Mouse (Mus musculus) brain, embryonic 18.5 days (tissue): ENCODE results near the gene Chd4.
A peak's percentile ranks its signal among the peaks of the same experiment; 100 is the strongest.

ENCODE experiments used
- DNase-seq: peaks from one replicate; pipeline ENCODE4 v3.0.0-alpha.2; 2012; ENCODE audit warnings: low read depth, low spot score

The Chd4 gene

GRCm38 (mm10) chr6:125139747-125140146, 44.0 kb downstream of the Chd4 start:
- no peak for DNase-seq

GRCm38 (mm10) chr6:125142436-125142835, 46.7 kb downstream of the Chd4 start:
- DNase-seq = no peak

DNA sequence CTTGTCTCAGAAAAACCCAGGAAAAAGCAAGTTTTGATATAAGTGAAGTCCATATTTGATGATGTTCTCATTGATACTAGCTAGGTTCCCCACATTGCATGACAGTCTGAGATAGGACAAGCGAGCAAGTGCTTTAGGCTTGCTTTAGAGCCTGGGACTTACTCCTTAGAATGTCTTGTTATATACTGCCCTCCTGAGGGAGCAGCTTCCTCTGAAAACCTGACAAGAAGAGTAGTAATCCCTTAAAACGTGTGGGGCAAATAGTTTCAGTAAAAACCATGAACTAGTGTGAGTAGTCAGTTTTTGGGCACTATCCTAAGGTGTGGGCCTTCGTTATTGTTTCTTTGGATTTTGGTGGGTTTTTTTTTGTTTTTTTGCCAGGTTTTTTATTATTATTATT, 47.3 kb downstream of the Chd4 start:
- DNase-seq = no peak

GRCm38 (mm10) chr6:125143904-125144303, 48.1 kb downstream of the Chd4 start:
- no peak for DNase-seq

- peak; percentile 84 for DNase-seq
Measured at GRCm38 (mm10) chr6:125145001-125145400, 49.2 kb downstream of the Chd4 start, which contains the start of gene Iffo1. Gene Iffo1 (plus strand): TSS chr6:125145241.

- no peak for DNase-seq
Measured at GRCm38 (mm10) chr6:125145479-125145951, 49.7 kb downstream of the Chd4 start.

GRCm38 (mm10) chr6:125146148-125146547, 50.4 kb downstream of the Chd4 start:
- no peak for DNase-seq

GRCm38 (mm10) chr6:125146797-125147196, 51.0 kb downstream of the Chd4 start:
- DNase-seq = no peak

GRCm38 (mm10) chr6:125147329-125147728, 51.5 kb downstream of the Chd4 start:
- DNase-seq = no peak

DNA sequence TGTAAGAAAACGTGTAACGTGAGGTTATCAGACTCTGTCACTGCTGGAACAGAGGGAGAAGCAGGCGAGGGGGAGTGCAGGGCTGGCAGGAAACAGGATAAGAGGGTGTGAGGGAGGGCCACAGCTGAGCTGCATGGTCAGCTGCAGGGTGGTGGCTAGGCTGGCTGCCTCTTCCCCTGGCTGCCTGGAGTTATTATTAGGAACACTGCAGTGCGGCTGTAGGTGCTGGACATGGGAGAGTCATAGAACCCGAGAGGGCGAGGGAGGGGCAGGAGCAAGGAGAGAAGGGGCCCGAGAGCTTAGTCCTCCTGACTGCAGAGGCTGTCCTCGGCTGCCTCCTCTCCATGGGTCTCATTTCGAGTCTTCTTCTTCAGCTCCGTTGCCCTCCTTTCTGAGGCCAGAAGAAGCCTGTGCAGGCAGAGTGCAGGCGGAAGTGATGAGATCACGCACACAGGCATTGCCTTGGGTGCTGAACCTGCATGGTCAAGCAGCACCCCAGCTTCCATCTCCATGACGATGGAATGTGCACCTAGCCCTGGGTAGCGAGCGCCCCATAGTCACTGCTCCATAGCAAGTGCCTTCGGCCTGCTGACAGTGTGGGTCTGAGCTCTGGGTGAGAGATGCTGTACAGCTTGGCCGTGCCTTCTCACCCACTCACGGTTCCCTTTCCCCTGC, 52.6 kb downstream of the Chd4 start:
- DNase-seq = no peak

DNA sequence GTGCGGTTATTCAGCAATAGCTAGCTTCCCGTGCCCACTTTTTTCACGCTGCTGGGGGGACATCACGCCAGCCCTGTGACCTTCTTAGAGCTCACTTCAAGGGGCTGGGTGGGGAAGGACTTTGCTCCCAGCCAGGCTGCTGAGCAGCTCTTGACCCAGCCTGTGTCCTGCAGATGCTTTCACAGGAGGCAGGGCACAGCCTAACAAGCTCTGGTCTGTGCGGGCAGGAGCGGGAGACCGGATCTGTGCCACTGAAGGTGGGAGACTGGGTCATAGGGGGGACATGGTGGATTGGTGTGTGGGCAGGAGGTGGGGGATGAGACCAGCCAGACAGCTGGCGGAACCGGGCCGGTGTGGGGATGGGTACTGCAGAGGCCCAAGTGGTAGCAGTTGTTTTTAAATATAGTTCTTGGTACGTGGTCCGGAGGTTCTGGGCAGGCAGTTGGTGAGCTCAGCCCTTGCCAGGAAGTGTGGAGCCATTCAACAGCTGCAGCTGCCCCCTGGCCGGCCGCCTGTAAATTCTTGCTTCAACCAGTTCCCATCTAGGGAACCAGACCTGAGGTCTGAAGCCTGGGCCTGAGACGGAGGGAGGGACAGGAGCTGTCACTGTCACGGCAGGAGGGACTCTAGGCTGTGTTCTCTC, 53.3 kb downstream of the Chd4 start:
- DNase-seq = no peak

DNA sequence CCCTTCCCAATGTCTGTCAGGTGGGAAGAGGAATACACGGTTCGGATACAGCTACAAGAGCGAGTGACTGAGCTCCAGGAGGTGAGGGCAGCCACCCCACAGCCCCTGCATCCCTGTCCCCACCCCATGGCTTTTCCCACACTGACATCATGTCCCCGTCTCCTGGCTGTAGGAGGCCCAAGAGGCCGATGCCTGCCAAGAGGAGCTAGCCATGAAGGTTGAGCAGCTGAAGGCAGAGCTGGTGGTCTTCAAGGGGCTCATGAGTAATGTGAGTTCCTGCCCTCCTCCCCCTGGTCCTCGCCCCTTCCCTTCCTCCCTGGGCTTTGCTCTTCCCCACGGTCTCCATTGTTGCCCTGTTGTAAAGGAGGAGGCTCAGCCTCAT, 53.8 kb downstream of the Chd4 start:
- DNase-seq = no peak

DNA sequence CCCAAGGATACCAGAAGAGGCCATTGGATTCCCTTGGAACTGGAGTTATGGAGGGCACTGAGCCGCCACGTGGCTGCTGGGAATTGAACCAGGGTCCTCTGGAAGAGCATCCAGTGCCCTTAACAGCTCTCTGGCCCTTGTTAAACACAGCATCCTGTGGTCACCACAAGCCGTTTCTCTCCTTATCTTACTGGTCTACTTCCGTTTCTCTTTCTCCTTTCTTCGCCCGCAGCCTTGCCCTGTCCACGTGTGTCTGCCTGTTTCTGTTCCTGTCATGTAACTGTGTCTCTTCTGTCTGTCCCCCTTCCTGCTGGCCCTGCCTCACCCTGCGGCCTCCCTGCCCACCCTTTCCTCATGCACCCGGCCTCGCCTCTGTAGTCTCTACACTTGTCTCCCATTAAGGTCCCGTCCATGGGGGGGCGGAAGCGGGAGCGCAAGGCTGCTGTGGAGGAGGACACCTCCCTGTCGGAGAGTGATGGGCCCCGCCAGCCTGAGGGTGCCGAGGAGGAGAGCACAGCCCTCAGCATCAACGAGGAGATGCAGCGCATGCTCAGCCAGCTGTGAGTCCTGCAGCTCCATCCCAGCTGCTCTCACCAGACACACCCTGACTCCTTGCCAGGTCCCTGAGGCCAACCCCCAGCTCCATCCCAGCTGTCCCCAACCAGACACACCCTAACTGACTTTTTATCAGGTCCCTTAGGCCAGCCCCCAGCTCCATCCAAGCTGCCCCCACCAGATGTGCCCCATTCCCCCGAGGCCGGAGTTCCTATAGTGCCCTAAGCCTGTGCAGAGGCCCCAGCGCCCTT, 56.6 kb downstream of the Chd4 start:
- DNase-seq = no peak

GRCm38 (mm10) chr6:125153018-125153389, 57.2 kb downstream of the Chd4 start:
- no peak for DNase-seq

DNA sequence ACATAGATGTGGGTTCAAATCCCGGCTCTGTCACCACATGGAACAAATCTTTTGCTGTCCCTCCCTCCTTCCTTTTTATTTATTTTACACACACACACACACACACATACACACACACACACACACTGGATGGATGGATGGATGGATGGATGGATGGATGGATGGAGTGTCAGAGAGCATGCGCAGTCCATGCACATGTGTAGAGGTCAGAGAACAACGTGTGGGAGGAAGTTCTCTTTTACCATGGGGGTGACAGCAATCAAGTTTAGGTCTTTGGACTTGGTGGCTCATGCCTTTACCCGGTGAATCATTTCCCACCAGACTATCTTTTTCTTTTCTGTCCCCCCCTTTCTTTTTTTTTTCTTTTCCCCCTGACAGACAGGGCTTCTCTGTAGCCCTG, 57.9 kb downstream of the Chd4 start:
- DNase-seq = no peak

GRCm38 (mm10) chr6:125154550-125154949, 58.8 kb downstream of the Chd4 start:
- no peak for DNase-seq

GRCm38 (mm10) chr6:125155262-125155661, 59.5 kb downstream of the Chd4 start:
- DNase-seq = no peak

DNA sequence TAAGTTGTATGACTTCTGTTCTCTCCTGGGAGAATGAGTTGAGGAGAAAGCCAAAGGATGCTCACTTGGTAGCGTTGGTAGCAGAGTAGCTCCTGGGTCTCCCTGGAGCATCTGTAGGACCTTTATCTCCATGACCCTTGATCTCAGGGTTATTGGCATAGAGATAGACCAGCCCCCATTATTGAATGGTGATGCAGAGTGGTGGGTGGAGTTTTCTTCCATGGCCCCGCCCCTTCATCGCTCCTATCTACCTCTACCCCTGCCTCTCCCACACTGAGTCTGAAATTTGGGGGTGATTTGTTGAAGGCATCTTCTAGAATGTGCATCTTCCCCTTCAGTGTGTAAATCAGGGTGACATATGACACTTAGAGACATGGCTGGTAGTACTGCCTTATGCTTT, 60.7 kb downstream of the Chd4 start:
- no peak for DNase-seq

GRCm38 (mm10) chr6:125156903-125157614, 61.3 kb downstream of the Chd4 start:
- DNase-seq = no peak

DNA sequence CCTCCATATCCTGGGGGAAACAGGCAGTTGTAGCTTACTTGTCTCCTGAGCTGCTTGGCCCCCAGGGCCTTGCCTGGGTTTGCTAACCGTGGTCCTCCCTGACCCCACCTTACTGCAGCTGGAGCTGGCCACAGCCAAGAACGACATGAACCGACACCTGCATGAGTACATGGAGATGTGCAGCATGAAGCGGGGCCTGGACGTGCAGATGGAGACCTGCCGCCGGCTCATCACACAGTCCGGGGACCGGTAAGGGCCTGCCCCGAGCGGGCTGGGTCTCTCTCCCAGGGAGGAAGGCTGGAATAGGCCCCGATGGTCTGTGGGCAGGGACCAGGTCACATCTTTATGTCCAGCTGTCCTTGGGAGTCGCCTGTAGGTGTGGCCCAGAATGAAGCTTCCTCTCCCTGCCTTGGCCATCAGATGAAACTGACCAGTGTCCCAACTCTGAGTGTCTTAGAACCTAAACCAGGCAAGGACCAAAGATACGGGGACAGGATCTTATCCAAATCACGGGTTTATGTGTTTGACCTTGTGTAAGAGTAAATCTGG, 63.2 kb downstream of the Chd4 start:
- no peak for DNase-seq

DNA sequence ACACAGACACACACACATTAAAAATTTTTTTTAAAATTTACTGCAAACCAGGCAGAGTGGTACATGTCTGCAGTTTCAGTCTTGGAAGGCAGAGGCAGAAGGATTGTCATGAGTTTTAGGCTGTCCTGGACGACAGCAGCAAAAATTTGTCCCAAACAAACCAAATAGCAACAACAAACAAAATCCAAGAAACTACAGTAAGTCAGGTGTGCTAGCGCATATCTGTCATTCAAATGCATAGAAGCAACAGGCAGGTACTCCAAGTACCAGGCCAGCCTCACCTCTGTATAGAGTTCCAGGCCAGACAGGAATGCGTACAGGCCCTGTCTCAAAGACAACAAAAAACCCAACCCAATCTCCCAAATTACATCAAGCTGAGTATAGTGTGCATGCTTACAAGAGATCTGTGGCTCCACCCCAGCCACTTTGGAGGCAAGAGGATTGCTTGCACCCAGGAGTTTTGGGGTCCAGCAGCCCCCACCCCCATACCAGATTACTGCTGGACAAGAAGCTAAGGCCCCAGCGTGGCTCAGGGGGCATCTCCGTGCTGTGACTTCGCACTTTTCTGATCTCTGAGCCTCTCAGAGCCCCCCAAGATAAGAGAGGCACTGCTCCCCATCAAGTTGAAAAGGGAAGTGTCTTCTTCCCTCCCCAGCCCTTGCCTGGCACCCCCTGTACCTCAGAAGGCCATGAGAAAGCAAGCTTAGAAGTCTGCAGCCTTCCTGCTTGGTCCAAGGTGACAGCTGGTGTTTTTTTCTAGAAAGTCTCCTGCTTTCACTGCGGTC, 64.2 kb downstream of the Chd4 start:
- DNase-seq = no peak
